Mouse (Mus musculus) adrenal gland, postnatal 4 days (tissue): ENCODE results near the gene Apom. TPM values are rescaled to one million over a fixed set of nuclear protein-coding genes. Genes with fewer than 3 reads are reported as not detected.

ENCODE experiments used
- total RNA-seq, 2 experiments: library from RNA; stranded (reverse); gene quantifications; 2 replicates each; pipeline ENCODE4 v1.2.3; 2021

Gene Apom
- total RNA-seq, 2 experiments from 2014 or later: 6.9 to 54.4 TPM

Other genes starting within 250 kb of the Apom start
- gene C2, start 233.8 kb downstream of the Apom start, total RNA-seq: 10 to 100 TPM; 39.5 to 50.3 TPM
- gene Ehmt2, start 233.6 kb downstream of the Apom start, total RNA-seq: 100 to 1,000 TPM; 214 to 215 TPM
- 1 to 10 TPM in 1 of 2 experiments, under 1 TPM in 1; 0.93 to 3.8 TPM for gene Slc44a4, start 217.6 kb downstream of the Apom start, total RNA-seq
- gene Neu1, start 200.8 kb downstream of the Apom start, total RNA-seq: 10 to 100 TPM; 22.0 to 25.2 TPM
- gene Hspa1b, start 172.8 kb downstream of the Apom start, total RNA-seq: 10 to 100 TPM; 26.9 to 33.2 TPM
- not detected for gene Gm20481, start 162.1 kb downstream of the Apom start, total RNA-seq
- gene Hspa1a, start 159.9 kb downstream of the Apom start, total RNA-seq: 10 to 100 TPM; 12.6 to 14.5 TPM
- 1 to 10 TPM in 1 of 2 experiments, under 1 TPM in 1; 0.39 to 1.3 TPM for gene Hspa1l, start 159.3 kb downstream of the Apom start, total RNA-seq
- 10 to 100 TPM; 50.5 to 54.8 TPM for gene Lsm2, start 150.2 kb downstream of the Apom start, total RNA-seq
- gene Vars, start 131.1 kb downstream of the Apom start, total RNA-seq: 10 to 100 TPM; 77.9 to 89.1 TPM
- gene Vwa7, start 115.5 kb downstream of the Apom start, total RNA-seq: 1 to 10 TPM; 1.2 to 1.5 TPM
- 1 to 10 TPM; 3.8 to 4.1 TPM for gene Sapcd1, start 104.0 kb downstream of the Apom start, total RNA-seq
- 10 to 100 TPM in 1 of 2 experiments, 1 to 10 TPM in 1; 8.2 to 11.0 TPM for gene Msh5, start 85.3 kb downstream of the Apom start, total RNA-seq
- 100 to 1,000 TPM; 137 to 146 TPM for gene Clic1, start 82.1 kb downstream of the Apom start, total RNA-seq
- gene Ddah2, start 73.0 kb downstream of the Apom start, total RNA-seq: 10 to 100 TPM; 55.1 to 67.4 TPM
- under 1 TPM; 0.31 to 0.34 TPM for gene Ly6g6c, start 66.7 kb downstream of the Apom start, total RNA-seq
- under 1 TPM; 0.22 to 0.90 TPM for gene Mpig6b, start 65.9 kb downstream of the Apom start, total RNA-seq
- not detected for gene Ly6g6e, start 55.1 kb downstream of the Apom start, total RNA-seq
- gene Ly6g6d, start 54.0 kb downstream of the Apom start, total RNA-seq: 1 to 10 TPM; 2.0 to 2.4 TPM
- gene Ly6g6f, start 46.4 kb downstream of the Apom start, total RNA-seq: not detected
- gene Abhd16a, start 42.8 kb downstream of the Apom start, total RNA-seq: 10 to 100 TPM; 92.8 to 96.8 TPM
- gene Ly6g5c, start 23.8 kb downstream of the Apom start, total RNA-seq: not detected
- 1 to 10 TPM in 1 of 2 experiments, under 1 TPM in 1; 0.62 to 1.4 TPM for gene Ly6g5b, start 16.6 kb downstream of the Apom start, total RNA-seq
- gene Gpank1, start 10.6 kb downstream of the Apom start, total RNA-seq: 10 to 100 TPM; 14.7 TPM
- gene Csnk2b, start 10.0 kb downstream of the Apom start, total RNA-seq: 100 to 1,000 TPM; 199 to 211 TPM
- 10 to 100 TPM; 29.0 to 30.9 TPM for gene D17H6S53E, start 5.7 kb downstream of the Apom start, total RNA-seq
- 100 to 1,000 TPM; 425 to 435 TPM for gene Bag6, start 3.1 kb upstream of the Apom start, total RNA-seq
- 100 to 1,000 TPM; 264 to 295 TPM for gene Prrc2a, start 32.8 kb upstream of the Apom start, total RNA-seq
- 10 to 100 TPM in 1 of 2 experiments, 1 to 10 TPM in 1; 9.8 to 10.6 TPM for gene Aif1, start 44.0 kb upstream of the Apom start, total RNA-seq
- gene Lst1, start 56.4 kb upstream of the Apom start, total RNA-seq: 10 to 100 TPM; 11.0 to 13.5 TPM
- gene Ltb, start 62.4 kb upstream of the Apom start, total RNA-seq: 1 to 10 TPM; 6.6 to 9.3 TPM
- gene Tnf, start 70.0 kb upstream of the Apom start, total RNA-seq: under 1 TPM; 0.42 to 0.76 TPM
- under 1 TPM; 0.73 to 0.78 TPM for gene Lta, start 73.3 kb upstream of the Apom start, total RNA-seq
- not detected for gene Gm16181, start 88.8 kb upstream of the Apom start, total RNA-seq
- gene Atp6v1g2, start 101.6 kb upstream of the Apom start, total RNA-seq: 10 to 100 TPM; 11.4 to 12.4 TPM
- 10 to 100 TPM; 25.6 to 26.0 TPM for gene Nfkbil1, start 103.7 kb upstream of the Apom start, total RNA-seq
- 100 to 1,000 TPM; 364 to 387 TPM for gene Ddx39b, start 109.7 kb upstream of the Apom start, total RNA-seq
- gene H2-D1, start 130.7 kb upstream of the Apom start, total RNA-seq: 10 to 100 TPM; 78.4 to 82.3 TPM
- gene H2-Q1, start 188.4 kb upstream of the Apom start, total RNA-seq: 1 to 10 TPM; 1.2 to 1.6 TPM
- gene H2-Q2, start 210.2 kb upstream of the Apom start, total RNA-seq: 1 to 10 TPM; 1.0 to 1.3 TPM
- 10 to 100 TPM; 26.0 to 26.5 TPM for gene H2-Q4, start 247.6 kb upstream of the Apom start, total RNA-seq